Mouse (Mus musculus) heart, postnatal 10 days (tissue): ENCODE data around the gene Exo5. TPM values are rescaled to one million over a fixed set of nuclear protein-coding genes. Genes with fewer than 3 reads are reported as not detected.

Experiments used
- DNase-seq, 2 experiments: peaks; one replicate each; pipeline ENCODE4 v3.0.0; 2021
- intact Hi-C: fragments of 180-260 bp; cut with DNase I; formaldehyde crosslinking; loops from one replicate; pipeline ENCODE4 v1.15.1; 2025
- microRNA-seq, 2 experiments: library from miRNA; unstranded; fragments of <30 nt; microRNA quantifications; one replicate each; pipeline ENCODE4 v1.2.0; 2022
- total RNA-seq, 2 experiments: library from RNA; stranded (reverse); gene quantifications; 2 replicates each; pipeline ENCODE4 v1.2.3; 2021

The Exo5 gene
- total RNA-seq, 2 experiments from 2014 or later, result 4.2 to 5.4 TPM

- no peak for DNase-seq
- intact Hi-C loops, result no loop called here
Measured at GRCm38 (mm10) chr4:120878728-120879127, 46.1 kb downstream of the Exo5 start.

DNA sequence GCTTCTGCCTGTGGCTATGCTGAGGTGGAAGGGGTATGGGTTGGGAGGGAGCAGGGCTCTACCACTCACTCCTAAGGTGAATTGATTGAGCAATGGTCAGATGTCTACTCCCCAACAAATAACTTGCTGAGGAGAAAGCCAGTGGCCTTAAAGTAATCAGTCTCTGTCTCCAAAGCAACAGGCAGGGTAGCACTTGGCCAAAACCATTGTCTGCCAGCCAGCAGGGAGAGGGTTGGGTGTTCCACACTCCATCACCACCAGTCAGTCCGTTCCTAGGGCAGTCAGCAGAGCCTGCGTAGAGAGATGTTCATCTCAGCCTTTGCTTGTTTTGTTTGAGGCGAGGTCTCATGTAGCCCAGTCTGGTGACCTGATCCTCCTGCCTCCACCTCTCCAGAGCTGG, 48.9 kb downstream of the Exo5 start:
- intact Hi-C loops, result no loop called here
- no peak for DNase-seq

Small RNA genes within 50 kb of the gene (microRNA-seq; reads per million reads assigned to microRNA genes)
- gene Mir7015, result 0.71 to 2.1 reads per million in 2 experiments

Other genes with a start within 250 kb of the Exo5 start
- 1 to 10 TPM; 3.3 to 3.5 TPM for gene Kcnq4, start 176.4 kb downstream of the Exo5 start, total RNA-seq
- 10 to 100 TPM; 75.4 to 78.0 TPM for gene Nfyc, start 93.4 kb downstream of the Exo5 start, total RNA-seq
- under 1 TPM; 0.10 to 0.17 TPM for gene Rims3, start 70.2 kb downstream of the Exo5 start, total RNA-seq
- 1 to 10 TPM; 4.1 to 4.6 TPM for gene Zfp69, start 26.7 kb upstream of the Exo5 start, total RNA-seq
- gene Smap2, start 92.2 kb upstream of the Exo5 start, total RNA-seq, result 10 to 100 TPM; 29.9 to 32.8 TPM
- gene Col9a2, start 114.4 kb upstream of the Exo5 start, total RNA-seq, result 1 to 10 TPM; 1.1 to 1.2 TPM
- 10 to 100 TPM; 20.9 to 22.2 TPM for gene Zmpste24, start 173.2 kb upstream of the Exo5 start, total RNA-seq
- not detected for gene Tmco2, start 184.2 kb upstream of the Exo5 start, total RNA-seq